Mouse (Mus musculus) liver, embryonic 14.5 days (tissue): ENCODE results near the gene Ifna16. TPM values are rescaled to one million over a fixed set of nuclear protein-coding genes. Genes with fewer than 3 reads are reported as not detected.

Experiments
- ATAC-seq: fragments of 200-750 bp; cut with Nextera tagmentation; 2 replicates; pipeline ENCODE4 v1.8.0; 2017; ENCODE audit warnings: moderate number of reproducible peaks, mild to moderate bottlenecking, moderate library complexity; ENCODE audit not compliant: insufficient read depth
- DNase-seq, 3 experiments: peaks; one replicate each; pipeline ENCODE4 v3.0.0-alpha.2; 2012 to 2013; ENCODE audit warnings: low read depth in 3 of 3, low spot score in 3 of 3
- H3K27ac ChIP-seq: fragments of 300-500 bp; sonication (generic); 2 replicates; pipeline ENCODE4 v1.5.1; 2014; ENCODE audit warnings: moderate library complexity, mild to moderate bottlenecking, control low read depth, inconsistent platforms
- H3K27me3 ChIP-seq: fragments of 300-500 bp; sonication (generic); 2 replicates; pipeline ENCODE4 v1.6.1; 2014; ENCODE audit warnings: mild to moderate bottlenecking, low read length, moderate library complexity; ENCODE audit not compliant: control insufficient read depth, insufficient read depth
- H3K36me3 ChIP-seq: fragments of 300-500 bp; sonication (generic); replicated peaks from 2 replicates; pipeline ENCODE4 v1.6.1; 2014; ENCODE audit warnings: low read depth; ENCODE audit not compliant: control insufficient read depth, insufficient read depth
- H3K4me1 ChIP-seq, 2 experiments: fragments of 200-500 bp in 1 of 2; fragments of 300-500 bp in 1 of 2; sonication (generic) in 1 of 2; replicated peaks; 2 replicates each; pipeline ENCODE4 v1.6.1; 2012 to 2014; ENCODE audit warnings: antibody characterized with exemption in 1 of 2, inconsistent platforms in 1 of 2, low read length in 1 of 2; ENCODE audit not compliant: control insufficient read depth in 2 of 2, insufficient read depth in 2 of 2
- H3K4me2 ChIP-seq: fragments of 300-500 bp; sonication (generic); 2 replicates; pipeline ENCODE4 v1.6.1; 2014; ENCODE audit warnings: low read depth, mild to moderate bottlenecking, control low read depth, moderate library complexity
- H3K4me3 ChIP-seq, 2 experiments: fragments of 200-500 bp in 1 of 2; fragments of 300-500 bp in 1 of 2; sonication (generic) in 1 of 2; 2 replicates each; pipeline ENCODE4 v1.5.1; 2012 to 2014; ENCODE audit warnings: low read depth in 2 of 2, low read length in 2 of 2, mild to moderate bottlenecking in 2 of 2, control low read depth in 1 of 2, inconsistent platforms in 1 of 2, moderate library complexity in 1 of 2; ENCODE audit not compliant: insufficient read depth in 1 of 2
- H3K9ac ChIP-seq: fragments of 300-500 bp; sonication (generic); replicated peaks from 2 replicates; pipeline ENCODE4 v1.6.1; 2014; ENCODE audit warnings: mild to moderate bottlenecking, control low read depth, moderate library complexity
- H3K9me3 ChIP-seq: fragments of 300-500 bp; sonication (generic); 2 replicates; pipeline ENCODE4 v1.6.1; 2016; ENCODE audit warnings: low read length, mixed read lengths; ENCODE audit not compliant: control insufficient read depth
- CTCF ChIP-seq: IDR thresholded peaks from 2 replicates; pipeline ENCODE4 v1.5.1; 2016; ENCODE audit warnings: antibody characterized with exemption, low read depth, control low read depth
- EP300 ChIP-seq: IDR thresholded peaks from 2 replicates; pipeline ENCODE4 v1.6.1; 2016; ENCODE audit warnings: antibody characterized with exemption, low read depth
- WGBS: fragments of 180-500 bp; shearing (Covaris S2); extraction: QIAGEN DNeasy Blood & Tissue Kit; methylation state at CpG from one replicate; pipeline ENCODE4 v1.1.7; 2014; ENCODE audit not compliant: insufficient replicate concordance; 5-methylcytosine and 5-hydroxymethylcytosine counted together
- polyA plus RNA-seq, 2 experiments: library from polyadenylated mRNA; depleted of rRNA in 1 of 2; stranded (reverse) in 1 of 2; unstranded in 1 of 2; fragments of >200 nt; fragmentation: Nextera tagmentation in 1 of 2; extraction: Ambion mirVana in 1 of 2; gene quantifications; 2 replicates each; pipeline versions ENCODE4 v1.2.1 to v1.2.3; 2012 to 2014

Gene Ifna16
- polyA plus RNA-seq, 2 experiments = not detected

DNA sequence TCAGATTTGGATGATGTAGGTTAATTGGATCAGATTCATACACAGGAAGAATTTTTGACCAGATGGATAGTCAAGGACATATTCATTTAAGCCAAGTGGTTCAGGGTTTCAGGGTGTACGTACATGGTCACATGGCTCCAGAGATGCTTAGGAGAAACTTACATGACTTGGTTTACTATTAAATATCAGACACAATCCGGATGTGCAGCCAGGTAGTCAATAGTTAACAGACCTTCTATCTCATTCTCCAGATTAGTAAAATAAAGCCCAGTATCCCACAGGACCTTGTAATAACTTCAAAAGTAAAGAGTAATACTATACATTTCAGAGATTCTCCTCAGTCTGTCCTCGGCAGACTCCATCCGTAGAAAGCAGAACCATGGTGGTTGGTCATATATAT lies 42.4 kb downstream of the Ifna16 start, which contains the start of gene C87499:
Gene C87499, minus strand, starts transcription at position 101 of the 400 bp plus-strand sequence.
- Histone ChIP-seq H3K27ac (no peak within 1 kb of the TSS), H3K9me3 (no peaks in the 10 kb centered on the region), H3K4me1 (no peaks in the 10 kb centered on the region), H3K4me2 (no peak within 1 kb of the TSS), H3K9ac (no peak within 1 kb of the TSS), H3K27me3 (no peaks in the 10 kb centered on the region), H3K36me3 (no peaks in the 10 kb centered on the region), H3K4me3 (no peak within 1 kb of the TSS)
- ATAC-seq = no peak
- DNase-seq = no peak
- WGBS = 63% methylated on average over 4 of the region's 4 CpGs
- TF ChIP-seq EP300 (no peak), CTCF (no peak)

Other genes starting within 250 kb of the Ifna16 start
Only the 30 nearest of the 33 such genes appear.
- not detected in 2 replicates for gene Ifnb1, start 154.2 kb downstream of the Ifna16 start, polyA plus RNA-seq (2012; rRNA removed)
- not detected in 2 replicates for gene Ifnb1, start 154.2 kb downstream of the Ifna16 start, polyA plus RNA-seq (2014; fragmentation: Nextera tagmentation; extraction: Ambion mirVana)
- gene Ifna15, start 118.7 kb downstream of the Ifna16 start, polyA plus RNA-seq (2012; rRNA removed) = not detected in 2 replicates
- gene Ifna15, start 118.7 kb downstream of the Ifna16 start, polyA plus RNA-seq (2014; fragmentation: Nextera tagmentation; extraction: Ambion mirVana) = not detected in 2 replicates
- not detected in 2 replicates for gene Ifna14, start 105.1 kb downstream of the Ifna16 start, polyA plus RNA-seq (2012; rRNA removed)
- gene Ifna14, start 105.1 kb downstream of the Ifna16 start, polyA plus RNA-seq (2014; fragmentation: Nextera tagmentation; extraction: Ambion mirVana) = not detected in 2 replicates
- not detected in 2 replicates for gene Ifna9, start 84.5 kb downstream of the Ifna16 start, polyA plus RNA-seq (2012; rRNA removed)
- not detected in 2 replicates for gene Ifna9, start 84.5 kb downstream of the Ifna16 start, polyA plus RNA-seq (2014; fragmentation: Nextera tagmentation; extraction: Ambion mirVana)
- not detected in 2 replicates for gene Ifna12, start 73.5 kb downstream of the Ifna16 start, polyA plus RNA-seq (2012; rRNA removed)
- not detected in 2 replicates for gene Ifna12, start 73.5 kb downstream of the Ifna16 start, polyA plus RNA-seq (2014; fragmentation: Nextera tagmentation; extraction: Ambion mirVana)
- gene C87499, start 42.5 kb downstream of the Ifna16 start, polyA plus RNA-seq (2012; rRNA removed) = not detected in 2 replicates
- gene C87499, start 42.5 kb downstream of the Ifna16 start, polyA plus RNA-seq (2014; fragmentation: Nextera tagmentation; extraction: Ambion mirVana) = not detected in 2 replicates
- not detected in 2 replicates for gene Ifna13, start 32.5 kb downstream of the Ifna16 start, polyA plus RNA-seq (2012; rRNA removed)
- gene Ifna13, start 32.5 kb downstream of the Ifna16 start, polyA plus RNA-seq (2014; fragmentation: Nextera tagmentation; extraction: Ambion mirVana) = not detected in 2 replicates
- not detected in 2 replicates for gene Ifna2, start 7.0 kb upstream of the Ifna16 start, polyA plus RNA-seq (2012; rRNA removed)
- gene Ifna2, start 7.0 kb upstream of the Ifna16 start, polyA plus RNA-seq (2014; fragmentation: Nextera tagmentation; extraction: Ambion mirVana) = not detected in 2 replicates
- not detected in 2 replicates for gene Ifnab, start 14.4 kb upstream of the Ifna16 start, polyA plus RNA-seq (2012; rRNA removed)
- not detected in 2 replicates for gene Ifnab, start 14.4 kb upstream of the Ifna16 start, polyA plus RNA-seq (2014; fragmentation: Nextera tagmentation; extraction: Ambion mirVana)
- 0.08 and 0.13 TPM in 2 replicates for gene Gm26566, start 44.9 kb upstream of the Ifna16 start, polyA plus RNA-seq (2012; rRNA removed)
- gene Gm26566, start 44.9 kb upstream of the Ifna16 start, polyA plus RNA-seq (2014; fragmentation: Nextera tagmentation; extraction: Ambion mirVana) = 0.24 and 0.43 TPM in 2 replicates
- gene Klhl9, start 45.5 kb upstream of the Ifna16 start, polyA plus RNA-seq (2012; rRNA removed) = 6.4 and 9.1 TPM in 2 replicates
- gene Klhl9, start 45.5 kb upstream of the Ifna16 start, polyA plus RNA-seq (2014; fragmentation: Nextera tagmentation; extraction: Ambion mirVana) = 26.5 and 28.1 TPM in 2 replicates
- gene Gm13271, start 77.9 kb upstream of the Ifna16 start, polyA plus RNA-seq (2012; rRNA removed) = not detected in 2 replicates
- not detected in 2 replicates for gene Gm13271, start 77.9 kb upstream of the Ifna16 start, polyA plus RNA-seq (2014; fragmentation: Nextera tagmentation; extraction: Ambion mirVana)
- gene Gm13283, start 83.2 kb upstream of the Ifna16 start, polyA plus RNA-seq (2012; rRNA removed) = 0.02 TPM in 1 of 2 replicates, not detected in the other
- gene Gm13283, start 83.2 kb upstream of the Ifna16 start, polyA plus RNA-seq (2014; fragmentation: Nextera tagmentation; extraction: Ambion mirVana) = 0.15 TPM in 1 of 2 replicates, not detected in the other
- not detected in 2 replicates for gene Gm13290, start 96.9 kb upstream of the Ifna16 start, polyA plus RNA-seq (2012; rRNA removed)
- gene Gm13290, start 96.9 kb upstream of the Ifna16 start, polyA plus RNA-seq (2014; fragmentation: Nextera tagmentation; extraction: Ambion mirVana) = 0.14 TPM in 1 of 2 replicates, not detected in the other
- gene Gm13289, start 100.0 kb upstream of the Ifna16 start, polyA plus RNA-seq (2012; rRNA removed) = not detected in 2 replicates
- not detected in 2 replicates for gene Gm13289, start 100.0 kb upstream of the Ifna16 start, polyA plus RNA-seq (2014; fragmentation: Nextera tagmentation; extraction: Ambion mirVana)
- gene Gm13272, start 102.9 kb upstream of the Ifna16 start, polyA plus RNA-seq (2012; rRNA removed) = not detected in 2 replicates
- not detected in 2 replicates for gene Gm13272, start 102.9 kb upstream of the Ifna16 start, polyA plus RNA-seq (2014; fragmentation: Nextera tagmentation; extraction: Ambion mirVana)
- gene Ifnz, start 105.2 kb upstream of the Ifna16 start, polyA plus RNA-seq (2012; rRNA removed) = not detected in 2 replicates
- not detected in 2 replicates for gene Ifnz, start 105.2 kb upstream of the Ifna16 start, polyA plus RNA-seq (2014; fragmentation: Nextera tagmentation; extraction: Ambion mirVana)
- not detected in 2 replicates for gene Gm13276, start 108.8 kb upstream of the Ifna16 start, polyA plus RNA-seq (2012; rRNA removed)
- not detected in 2 replicates for gene Gm13276, start 108.8 kb upstream of the Ifna16 start, polyA plus RNA-seq (2014; fragmentation: Nextera tagmentation; extraction: Ambion mirVana)
- not detected in 2 replicates for gene Gm13277, start 111.7 kb upstream of the Ifna16 start, polyA plus RNA-seq (2012; rRNA removed)
- gene Gm13277, start 111.7 kb upstream of the Ifna16 start, polyA plus RNA-seq (2014; fragmentation: Nextera tagmentation; extraction: Ambion mirVana) = not detected in 2 replicates
- not detected in 2 replicates for gene Gm13278, start 114.6 kb upstream of the Ifna16 start, polyA plus RNA-seq (2012; rRNA removed)
- gene Gm13278, start 114.6 kb upstream of the Ifna16 start, polyA plus RNA-seq (2014; fragmentation: Nextera tagmentation; extraction: Ambion mirVana) = not detected in 2 replicates
- not detected in 2 replicates for gene Gm13275, start 117.6 kb upstream of the Ifna16 start, polyA plus RNA-seq (2012; rRNA removed)
- not detected in 2 replicates for gene Gm13275, start 117.6 kb upstream of the Ifna16 start, polyA plus RNA-seq (2014; fragmentation: Nextera tagmentation; extraction: Ambion mirVana)
- gene Gm13279, start 120.5 kb upstream of the Ifna16 start, polyA plus RNA-seq (2012; rRNA removed) = not detected in 2 replicates
- not detected in 2 replicates for gene Gm13279, start 120.5 kb upstream of the Ifna16 start, polyA plus RNA-seq (2014; fragmentation: Nextera tagmentation; extraction: Ambion mirVana)
- not detected in 2 replicates for gene Gm13285, start 122.7 kb upstream of the Ifna16 start, polyA plus RNA-seq (2012; rRNA removed)
- 0.14 TPM in 1 of 2 replicates, not detected in the other for gene Gm13285, start 122.7 kb upstream of the Ifna16 start, polyA plus RNA-seq (2014; fragmentation: Nextera tagmentation; extraction: Ambion mirVana)
- gene Gm13287, start 126.3 kb upstream of the Ifna16 start, polyA plus RNA-seq (2012; rRNA removed) = not detected in 2 replicates
- not detected in 2 replicates for gene Gm13287, start 126.3 kb upstream of the Ifna16 start, polyA plus RNA-seq (2014; fragmentation: Nextera tagmentation; extraction: Ambion mirVana)
- gene Gm13288, start 128.6 kb upstream of the Ifna16 start, polyA plus RNA-seq (2012; rRNA removed) = not detected in 2 replicates
- gene Gm13288, start 128.6 kb upstream of the Ifna16 start, polyA plus RNA-seq (2014; fragmentation: Nextera tagmentation; extraction: Ambion mirVana) = not detected in 2 replicates
- gene Ifna7, start 139.3 kb upstream of the Ifna16 start, polyA plus RNA-seq (2012; rRNA removed) = not detected in 2 replicates
- not detected in 2 replicates for gene Ifna7, start 139.3 kb upstream of the Ifna16 start, polyA plus RNA-seq (2014; fragmentation: Nextera tagmentation; extraction: Ambion mirVana)
- not detected in 2 replicates for gene Ifna11, start 143.0 kb upstream of the Ifna16 start, polyA plus RNA-seq (2012; rRNA removed)
- not detected in 2 replicates for gene Ifna11, start 143.0 kb upstream of the Ifna16 start, polyA plus RNA-seq (2014; fragmentation: Nextera tagmentation; extraction: Ambion mirVana)
- gene Ifna6, start 150.5 kb upstream of the Ifna16 start, polyA plus RNA-seq (2012; rRNA removed) = not detected in 2 replicates
- gene Ifna6, start 150.5 kb upstream of the Ifna16 start, polyA plus RNA-seq (2014; fragmentation: Nextera tagmentation; extraction: Ambion mirVana) = not detected in 2 replicates
- gene Ifna5, start 158.6 kb upstream of the Ifna16 start, polyA plus RNA-seq (2012; rRNA removed) = not detected in 2 replicates
- not detected in 2 replicates for gene Ifna5, start 158.6 kb upstream of the Ifna16 start, polyA plus RNA-seq (2014; fragmentation: Nextera tagmentation; extraction: Ambion mirVana)
- gene Ifna4, start 164.9 kb upstream of the Ifna16 start, polyA plus RNA-seq (2012; rRNA removed) = not detected in 2 replicates
- not detected in 2 replicates for gene Ifna4, start 164.9 kb upstream of the Ifna16 start, polyA plus RNA-seq (2014; fragmentation: Nextera tagmentation; extraction: Ambion mirVana)